Mouse (Mus musculus) liver, embryonic 14.5 days (tissue): ENCODE measurements around the gene Ppp1r27.

Source experiments
- CTCF ChIP-seq: IDR thresholded peaks from 2 replicates; pipeline ENCODE4 v1.5.1; 2016; ENCODE audit warnings: antibody characterized with exemption, low read depth, control low read depth
- EP300 ChIP-seq: IDR thresholded peaks from 2 replicates; pipeline ENCODE4 v1.6.1; 2016; ENCODE audit warnings: antibody characterized with exemption, low read depth

DNA sequence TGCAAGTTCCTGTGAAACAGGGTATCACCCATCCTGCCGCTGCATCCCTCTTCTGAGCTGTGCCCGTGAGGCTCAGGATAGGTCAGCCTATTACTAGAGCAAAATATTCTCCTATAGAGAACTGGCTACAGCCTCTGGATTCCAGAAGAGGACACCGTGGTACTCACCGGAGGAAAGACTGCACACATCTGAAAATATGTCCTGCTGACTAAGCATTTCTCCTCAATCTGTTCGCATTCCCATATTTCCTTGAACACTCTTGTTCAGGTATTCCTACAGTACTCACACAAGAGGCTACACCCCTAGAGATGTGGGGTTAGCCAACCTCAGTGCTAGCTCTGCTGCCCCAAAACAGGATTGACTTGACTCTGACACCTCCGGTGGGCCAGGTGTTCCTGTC is 17.4 kb upstream of the Ppp1r27 start:
- TF ChIP-seq CTCF (no peak), EP300 (no peak)
